Mouse (Mus musculus) erythroblast, adult 5-6 weeks (primary cell): ENCODE results near the gene Ccdc182. TPM values are rescaled to one million over a fixed set of nuclear protein-coding genes. Genes with fewer than 3 reads are reported as not detected.

Source experiments
- ATAC-seq: replicated peaks from 2 replicates; pipeline ENCODE4 v1.8.0; 2016; ENCODE audit warnings: moderate number of reproducible peaks, mild to moderate bottlenecking, moderate TSS enrichment, inconsistent platforms; ENCODE audit not compliant: poor library complexity, low FRiP score, severe bottlenecking
- total RNA-seq, 2 experiments: library from RNA; stranded (forward) in 1 of 2; stranded (reverse) in 1 of 2; fragments of 150-400 nt in 1 of 2; fragments of 200-764, 138-1000 nt in 1 of 2; gene quantifications; 2 replicates each; pipeline versions ENCODE4 v1.2.3 to v1.2.4; 2015 to 2017; ENCODE audit warnings: low replicate concordance in 2 of 2

Ccdc182 gene
- total RNA-seq, 2 experiments from 2014 or later, result not detected

- no peak for ATAC-seq
Observed at GRCm38 (mm10) chr11:88279006-88279405, 14.9 kb upstream of the Ccdc182 start.

DNA sequence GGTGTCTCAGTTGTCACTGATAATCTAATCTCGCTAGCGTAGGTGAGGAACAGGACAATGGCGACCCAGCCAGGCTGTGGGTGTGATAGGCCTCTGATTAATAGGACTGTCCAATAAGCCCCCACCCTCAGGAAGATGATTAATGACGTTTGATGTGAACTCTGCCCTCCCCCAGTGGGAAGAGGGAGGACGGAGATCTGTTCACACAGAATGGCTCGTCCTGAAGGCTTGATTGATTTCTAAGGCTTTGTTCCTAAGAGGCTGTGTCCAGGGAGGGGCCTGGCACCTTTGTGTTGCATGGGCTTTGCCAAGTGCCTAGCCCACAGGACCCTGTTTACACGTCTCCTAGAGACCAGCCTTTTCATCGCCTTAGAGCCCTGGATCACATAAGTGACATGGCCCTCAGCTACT is 13.4 kb upstream of the Ccdc182 start:
- no peak for ATAC-seq

DNA sequence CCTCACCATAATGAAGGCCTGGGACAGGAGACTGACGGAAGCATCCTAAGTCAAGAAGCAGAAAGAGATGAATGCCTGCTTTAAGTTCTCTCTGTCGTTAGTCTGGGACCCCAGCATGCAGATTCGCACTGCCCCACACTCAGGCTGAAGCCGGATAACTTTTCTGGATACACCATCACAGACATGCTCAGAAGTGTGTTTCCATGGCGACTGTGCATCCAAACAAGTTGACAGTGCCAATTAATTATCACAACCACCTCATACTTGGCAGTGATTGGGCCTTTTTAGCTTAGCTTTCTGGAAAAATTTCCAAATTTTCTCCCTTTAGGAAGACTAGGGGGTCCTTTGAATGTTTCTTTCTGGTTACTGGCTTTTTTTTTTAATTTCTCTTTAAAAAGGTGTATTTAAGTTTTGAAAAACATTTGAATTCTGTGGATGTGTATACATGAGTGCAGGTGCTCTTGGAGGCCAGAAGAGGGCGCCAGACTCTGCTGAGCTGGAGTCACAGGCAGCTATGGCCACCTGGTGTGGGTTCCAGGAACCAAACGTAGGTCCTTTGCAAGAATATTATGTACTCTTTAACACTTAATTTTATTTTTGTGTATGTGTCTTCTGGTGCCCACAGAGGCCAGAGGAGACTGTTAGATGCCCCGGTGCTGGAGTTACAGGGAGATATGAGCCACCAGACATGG is 12.3 kb upstream of the Ccdc182 start:
- no peak for ATAC-seq

- ATAC-seq, result no peak
Observed at GRCm38 (mm10) chr11:88282516-88282915, 11.3 kb upstream of the Ccdc182 start.

- no peak for ATAC-seq
Observed at GRCm38 (mm10) chr11:88286019-88286418, 7.8 kb upstream of the Ccdc182 start.

DNA sequence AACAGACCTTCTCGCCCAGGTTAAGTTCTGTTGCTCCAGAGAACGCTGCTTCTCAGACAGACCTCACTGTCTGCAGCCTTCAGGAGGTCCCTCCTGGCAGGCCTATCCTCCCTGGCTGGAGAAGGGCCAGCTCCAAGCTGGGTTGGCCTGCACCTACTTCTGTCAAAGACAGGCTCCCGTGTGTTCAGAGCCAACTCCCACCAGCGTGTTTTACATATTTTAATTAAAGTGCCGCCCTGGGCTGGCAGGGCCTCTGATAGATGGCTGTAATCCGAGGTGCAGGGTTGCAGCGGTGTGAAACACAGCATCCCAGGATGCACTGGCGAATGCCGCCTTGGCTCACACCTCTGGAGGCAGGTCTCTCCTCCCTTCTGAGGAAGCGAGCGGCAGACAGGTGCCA is 5.5 kb upstream of the Ccdc182 start:
- no peak for ATAC-seq

DNA sequence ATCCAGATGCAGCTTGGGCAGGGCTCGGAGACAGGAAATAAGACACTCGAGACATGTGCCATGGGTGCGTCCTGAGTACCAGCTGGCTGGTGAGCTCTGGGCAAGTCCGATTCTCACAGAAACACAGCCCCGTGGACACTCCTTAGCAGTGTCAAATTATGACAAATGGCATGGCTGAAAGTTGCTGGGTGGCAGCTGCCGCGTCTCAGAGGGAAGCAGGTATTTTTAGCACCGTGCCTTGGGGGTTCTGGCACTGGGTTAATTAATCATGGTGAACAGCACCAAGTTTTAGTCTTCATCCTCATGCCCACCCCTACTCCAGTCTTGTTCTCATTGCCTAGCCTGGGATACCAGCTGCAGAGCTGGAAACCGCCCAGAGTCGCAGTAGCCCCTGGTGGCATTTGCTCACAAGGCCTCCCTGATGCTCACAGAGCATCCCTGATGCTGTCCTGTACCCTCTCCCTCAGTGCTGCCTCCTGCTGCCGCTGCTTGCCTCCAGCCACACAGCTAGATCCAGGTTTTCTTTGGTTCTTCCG is 5.0 kb upstream of the Ccdc182 start:
- ATAC-seq, result no peak

DNA sequence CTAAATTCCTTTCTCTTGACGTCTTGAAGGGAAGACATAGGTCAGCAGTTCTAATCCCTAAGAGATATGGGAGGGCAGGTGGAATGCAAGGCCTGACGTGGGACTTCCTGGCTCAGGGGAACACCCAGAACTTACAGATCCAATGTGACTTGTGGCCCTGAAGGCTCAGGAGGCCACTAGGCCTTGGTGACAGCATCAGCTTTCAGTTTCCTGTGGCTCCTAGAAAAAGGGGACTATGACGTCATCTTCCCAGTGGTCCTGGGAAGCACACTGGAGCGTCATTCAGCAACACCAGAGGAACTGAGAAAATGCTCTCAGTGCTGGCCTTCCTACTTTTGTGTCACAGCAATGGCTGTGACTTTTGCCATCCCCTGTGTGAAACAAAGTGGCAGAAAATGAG is 2.6 kb upstream of the Ccdc182 start:
- no peak for ATAC-seq

DNA sequence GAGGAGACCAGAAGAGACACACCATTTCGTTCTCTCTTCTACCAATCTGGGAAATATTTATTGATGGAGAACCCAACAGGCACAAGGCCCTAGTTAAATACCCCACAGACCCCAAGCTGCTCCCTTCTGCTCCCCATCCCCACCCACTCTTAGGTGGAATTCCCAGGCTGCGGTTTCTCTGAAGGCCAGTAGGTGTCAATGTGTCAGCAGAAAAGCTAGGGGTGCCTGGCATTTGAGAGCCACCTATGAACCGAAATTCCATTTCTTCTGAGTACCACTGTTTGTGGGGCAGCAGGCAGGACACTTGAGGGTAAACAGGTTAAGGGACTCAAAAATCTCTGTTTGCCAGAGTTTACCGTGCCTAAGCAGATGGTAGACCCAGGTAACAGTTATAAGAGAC is 2.2 kb upstream of the Ccdc182 start:
- no peak for ATAC-seq

DNA sequence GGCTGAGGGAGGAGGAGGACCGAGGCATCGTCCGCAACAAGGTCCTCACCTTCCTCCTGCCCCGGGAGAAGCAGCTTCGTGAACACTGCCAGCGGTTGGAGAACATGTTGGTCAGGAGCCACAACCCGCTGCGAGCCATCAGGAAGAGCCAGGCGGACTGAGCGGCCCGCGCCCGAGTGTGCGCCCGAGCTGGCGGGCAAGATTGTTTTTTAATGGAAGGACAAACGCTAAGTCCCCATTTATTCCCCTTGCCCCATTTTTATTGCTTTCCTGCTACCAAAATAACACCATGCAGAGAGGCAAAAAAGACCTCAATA is 494 bp downstream of the Ccdc182 start:
- ATAC-seq, result no peak

GRCm38 (mm10) chr11:88295298-88295697 is 1.4 kb downstream of the Ccdc182 start:
- ATAC-seq, result no peak

GRCm38 (mm10) chr11:88297526-88297925 is 3.7 kb downstream of the Ccdc182 start:
- ATAC-seq, result no peak

- no peak for ATAC-seq
Observed at GRCm38 (mm10) chr11:88299345-88299744, 5.5 kb downstream of the Ccdc182 start.

- no peak for ATAC-seq
Observed at GRCm38 (mm10) chr11:88301619-88302018, 7.8 kb downstream of the Ccdc182 start.

GRCm38 (mm10) chr11:88305759-88306158 is 11.9 kb downstream of the Ccdc182 start:
- no peak for ATAC-seq

- ATAC-seq, result 0 out of 2 replicates have a peak, but pooled peaks have one; percentile 21
Observed at GRCm38 (mm10) chr11:88307616-88308543, 14.0 kb downstream of the Ccdc182 start.

DNA sequence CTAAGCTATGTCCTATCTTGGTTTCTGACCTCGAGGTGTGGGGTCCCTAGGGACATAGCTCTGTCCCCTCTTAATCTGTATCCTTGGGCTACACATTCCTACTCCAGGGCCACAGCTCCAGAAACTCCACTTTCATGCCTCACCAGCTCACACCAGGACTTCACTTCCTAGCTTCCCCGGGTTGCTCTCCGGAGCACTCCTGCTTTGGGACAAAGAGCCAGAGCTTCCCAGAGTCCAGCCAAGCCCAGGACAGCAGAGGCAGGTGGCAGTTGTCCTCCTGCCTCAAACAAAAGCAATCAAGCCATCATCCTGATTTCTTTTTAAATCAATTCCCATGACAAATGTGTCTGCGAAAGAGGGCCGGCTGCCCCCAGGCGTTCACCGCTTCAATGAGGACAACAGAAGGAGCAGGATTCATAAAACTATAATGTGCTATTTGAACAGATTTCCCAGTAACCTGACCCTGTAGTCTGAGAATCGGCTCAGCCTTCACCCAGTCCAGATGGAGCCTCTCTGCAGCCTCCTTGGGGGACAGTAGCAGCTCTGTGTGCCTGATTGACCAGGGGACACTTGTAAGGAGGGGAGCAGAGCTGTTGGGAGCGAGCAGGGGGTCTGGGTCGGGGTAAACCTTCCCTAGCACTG is 15.3 kb downstream of the Ccdc182 start:
- no peak for ATAC-seq

DNA sequence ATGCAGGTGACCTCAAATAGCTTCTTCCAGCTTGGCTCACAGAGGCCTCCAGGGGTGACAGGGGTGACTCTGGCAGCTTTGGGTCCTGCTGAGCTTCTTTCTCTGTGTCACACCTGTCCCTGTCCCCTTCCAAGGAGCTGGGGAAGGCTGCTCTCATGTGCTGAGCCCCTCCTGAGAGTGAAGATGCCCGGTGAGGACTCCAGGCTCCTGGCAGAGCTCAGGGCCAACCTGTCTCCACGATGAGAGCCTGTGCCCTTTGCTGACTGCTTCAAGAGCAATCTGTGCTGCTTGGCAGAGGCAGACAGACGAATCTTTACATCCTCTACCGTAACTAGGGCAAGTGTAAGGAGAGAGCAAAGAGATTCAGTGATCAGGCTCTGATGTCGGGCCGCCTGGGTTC is 16.9 kb downstream of the Ccdc182 start:
- no peak for ATAC-seq

GRCm38 (mm10) chr11:88311606-88312005 is 17.7 kb downstream of the Ccdc182 start:
- ATAC-seq, result no peak

DNA sequence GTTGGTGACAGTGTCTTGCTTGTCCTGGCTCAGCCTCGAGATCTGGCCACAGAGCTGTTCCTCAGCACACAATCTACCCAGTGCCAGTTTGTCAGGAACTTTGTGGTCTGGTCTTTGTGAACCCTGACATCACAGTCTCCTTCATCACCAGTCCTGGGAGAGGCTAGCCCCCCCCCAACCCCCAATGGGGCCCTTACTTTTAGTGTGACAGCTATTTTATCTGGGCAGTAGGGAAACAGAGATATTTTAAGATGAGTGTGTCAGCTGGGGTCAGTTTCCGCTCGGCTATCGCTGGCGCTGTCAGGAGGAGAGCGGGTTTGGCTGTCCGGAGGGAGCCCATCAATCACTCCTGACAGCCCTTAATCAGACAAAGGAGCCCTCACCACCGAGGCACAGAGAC is 19.7 kb downstream of the Ccdc182 start:
- ATAC-seq, result no peak

GRCm38 (mm10) chr11:88314471-88314870 is 20.6 kb downstream of the Ccdc182 start:
- no peak for ATAC-seq
